Mouse (Mus musculus): Measurements from ENCODE around the gene Tmem125. TPM values are rescaled to one million over a fixed set of nuclear protein-coding genes. Genes with fewer than 3 reads are reported as not detected.
A peak's percentile ranks its signal among the peaks of the same experiment; 100 is the strongest.
"Not testable (repeated sequence)": the region's sequence is repeated elsewhere in the genome, so short reads cannot be mapped to it uniquely, and the experiment has no call there.

Gene Tmem125
- polyA plus RNA-seq, 1 experiment from 2014 or later: 0.20 TPM

- H3K27ac ChIP-seq (replicated peaks): no peak overlapping the region
- ATAC-seq (ENCODE audit: low FRiP score): no peak
- no peak overlapping the region for H3K4me2 ChIP-seq
- H3K36me3 ChIP-seq: no peaks in the 10 kb centered on the region
- WGBS: 70% methylated on average over 3 of the region's 3 CpGs
- no peak overlapping the region for H3K4me3 ChIP-seq (replicated peaks)
- no peaks in the 10 kb centered on the region for H3K27me3 ChIP-seq (replicated peaks)
- no peaks in the 10 kb centered on the region for H3K4me1 ChIP-seq
- H3K9me3 ChIP-seq (replicated peaks): no peaks in the 10 kb centered on the region
- no peak overlapping the region for H3K9ac ChIP-seq (replicated peaks)
Observed at GRCm38 (mm10) chr4:118564926-118565279, 21.1 kb upstream of the Tmem125 start.

GRCm38 (mm10) chr4:118564062-118564925, 20.4 kb upstream of the Tmem125 start:
- no peak for ATAC-seq (ENCODE audit: low FRiP score)
- Histone ChIP-seq H3K9me3 (replicated peaks) (no peaks in the 10 kb centered on the region), H3K4me2 (no peak overlapping the region), H3K4me1 (no peaks in the 10 kb centered on the region), H3K4me3 (replicated peaks) (no peak overlapping the region), H3K27me3 (replicated peaks) (no peaks in the 10 kb centered on the region), H3K9ac (replicated peaks) (no peak overlapping the region), H3K27ac (replicated peaks) (no peak overlapping the region), H3K36me3 (no peaks in the 10 kb centered on the region)
- 80% methylated on average over 13 of the region's 13 CpGs for WGBS

GRCm38 (mm10) chr4:118553039-118553649, 9.3 kb upstream of the Tmem125 start:
- H3K9me3 ChIP-seq (replicated peaks): peaks cover under 1% of the 10 kb centered on the region; the same call in 1 of the 2 replicates
- H3K27ac ChIP-seq (replicated peaks): no peak overlapping the region
- H3K27me3 ChIP-seq (replicated peaks): no peaks in the 10 kb centered on the region
- H3K4me1 ChIP-seq: no peaks in the 10 kb centered on the region
- WGBS: 85% methylated on average over 3 of the region's 3 CpGs
- H3K9ac ChIP-seq (replicated peaks): no peak overlapping the region
- H3K4me3 ChIP-seq (replicated peaks): no peak overlapping the region
- no peak for ATAC-seq (ENCODE audit: low FRiP score)
- H3K36me3 ChIP-seq: no peaks in the 10 kb centered on the region
- H3K4me2 ChIP-seq: no peak overlapping the region

- H3K9ac ChIP-seq (replicated peaks); H3K4me3 ChIP-seq (replicated peaks); ATAC-seq (ENCODE audit: low FRiP score); H3K36me3 ChIP-seq; H3K27me3 ChIP-seq (replicated peaks); H3K4me2 ChIP-seq; H3K27ac ChIP-seq (replicated peaks); H3K9me3 ChIP-seq (replicated peaks): not testable (repeated sequence)
- H3K4me1 ChIP-seq: peaks cover 11% of the 10 kb centered on the region
- WGBS: 89% methylated on average over 10 of the region's 10 CpGs
Observed at GRCm38 (mm10) chr4:118548130-118548480, 4.3 kb upstream of the Tmem125 start.

GRCm38 (mm10) chr4:118547424-118548129, 3.7 kb upstream of the Tmem125 start:
- peaks cover 14% of the 10 kb centered on the region for H3K4me1 ChIP-seq
- H3K27me3 ChIP-seq (replicated peaks); H3K9ac ChIP-seq (replicated peaks); H3K27ac ChIP-seq (replicated peaks); ATAC-seq (ENCODE audit: low FRiP score); H3K4me2 ChIP-seq; H3K36me3 ChIP-seq; H3K9me3 ChIP-seq (replicated peaks); H3K4me3 ChIP-seq (replicated peaks): not testable (repeated sequence)
- 88% methylated on average over 23 of the region's 23 CpGs for WGBS

GRCm38 (mm10) chr4:118544441-118545127, 740 bp upstream of the Tmem125 start:
- H3K36me3 ChIP-seq: no peaks in the 10 kb centered on the region
- H3K27ac ChIP-seq (replicated peaks): no peak overlapping the region
- peaks cover 14% of the 10 kb centered on the region for H3K4me1 ChIP-seq
- H3K9ac ChIP-seq (replicated peaks): no peak overlapping the region
- H3K9me3 ChIP-seq (replicated peaks): peaks cover 4% of the 10 kb centered on the region; the same call in 1 of the 2 replicates
- H3K4me3 ChIP-seq (replicated peaks): no peak overlapping the region
- H3K27me3 ChIP-seq (replicated peaks): peaks cover 8% of the 10 kb centered on the region
- no peak for ATAC-seq (ENCODE audit: low FRiP score)
- peak overlapping the region; percentile 60; the same call in 1 of the 2 replicates for H3K4me2 ChIP-seq
- 75% methylated on average over 14 of the region's 14 CpGs for WGBS

GRCm38 (mm10) chr4:118543158-118543530, 700 bp downstream of the Tmem125 start:
- Histone ChIP-seq H3K4me3 (replicated peaks) (peak overlapping the region; percentile 29), H3K27me3 (replicated peaks) (peaks cover 8% of the 10 kb centered on the region), H3K36me3 (no peaks in the 10 kb centered on the region), H3K9me3 (replicated peaks) (peaks cover 3% of the 10 kb centered on the region; the same call in 1 of the 2 replicates), H3K4me1 (peaks cover 14% of the 10 kb centered on the region), H3K9ac (replicated peaks) (no peak overlapping the region), H3K27ac (replicated peaks) (no peak overlapping the region), H3K4me2 (peak overlapping the region; percentile 60)
- WGBS: 21% methylated on average over 13 of the region's 13 CpGs
- peak; percentile 24; the same call in 1 of the 2 replicates for ATAC-seq (ENCODE audit: low FRiP score)

GRCm38 (mm10) chr4:118542510-118543157, 1.2 kb downstream of the Tmem125 start:
- Histone ChIP-seq H3K4me1 (peaks cover 14% of the 10 kb centered on the region), H3K9ac (replicated peaks) (no peak overlapping the region), H3K36me3 (no peaks in the 10 kb centered on the region), H3K4me2 (peak overlapping the region; percentile 60), H3K27ac (replicated peaks) (no peak overlapping the region), H3K27me3 (replicated peaks) (peaks cover 8% of the 10 kb centered on the region), H3K4me3 (replicated peaks) (peak overlapping the region; percentile 29; the same call in 1 of the 2 replicates), H3K9me3 (replicated peaks) (no peaks in the 10 kb centered on the region)
- ATAC-seq (ENCODE audit: low FRiP score): 0 out of 2 replicates have a peak, but pooled peaks have one; percentile 14
- WGBS: 69% methylated on average over 9 of the region's 9 CpGs

GRCm38 (mm10) chr4:118539904-118540303, 3.9 kb downstream of the Tmem125 start:
- Histone ChIP-seq H3K4me1 (peaks cover 14% of the 10 kb centered on the region), H3K9ac (replicated peaks) (no peak overlapping the region), H3K27me3 (replicated peaks) (peaks cover 8% of the 10 kb centered on the region), H3K4me2 (no peak overlapping the region), H3K36me3 (no peaks in the 10 kb centered on the region), H3K4me3 (replicated peaks) (no peak overlapping the region), H3K27ac (replicated peaks) (no peak overlapping the region), H3K9me3 (replicated peaks) (no peaks in the 10 kb centered on the region)
- WGBS: 13% methylated on average over 10 of the region's 10 CpGs
- ATAC-seq (ENCODE audit: low FRiP score): no peak

- Histone ChIP-seq H3K27me3 (replicated peaks) (peaks cover 5% of the 10 kb centered on the region), H3K9ac (replicated peaks) (no peak overlapping the region), H3K9me3 (replicated peaks) (no peaks in the 10 kb centered on the region), H3K4me1 (peaks cover under 1% of the 10 kb centered on the region; the same call in 1 of the 2 replicates), H3K36me3 (no peaks in the 10 kb centered on the region), H3K27ac (replicated peaks) (no peak overlapping the region), H3K4me3 (replicated peaks) (no peak overlapping the region), H3K4me2 (no peak overlapping the region)
- ATAC-seq (ENCODE audit: low FRiP score): no peak
- WGBS: 61% methylated on average over 6 of the region's 6 CpGs
Observed at GRCm38 (mm10) chr4:118537801-118538200, 6.0 kb downstream of the Tmem125 start.

GRCm38 (mm10) chr4:118535610-118536009, 8.2 kb downstream of the Tmem125 start:
- WGBS: 87% methylated on average over 6 of the region's 6 CpGs
- ATAC-seq (ENCODE audit: low FRiP score): no peak

More at GRCm38 (mm10) chr4:118535610-118536009, 8.2 kb downstream of the Tmem125 start:
- Histone ChIP-seq H3K27me3 (replicated peaks) (no peaks in the 10 kb centered on the region), H3K36me3 (no peaks in the 10 kb centered on the region), H3K4me3 (replicated peaks) (no peak overlapping the region), H3K27ac (replicated peaks) (no peak overlapping the region), H3K9ac (replicated peaks) (no peak overlapping the region), H3K4me2 (no peak overlapping the region), H3K4me1 (no peaks in the 10 kb centered on the region), H3K9me3 (replicated peaks) (no peaks in the 10 kb centered on the region)

Measured in neural tube, embryonic 15.5 days (tissue).